Mouse (Mus musculus): ENCODE measurements around the gene Nyx. TPM values are rescaled to one million over a fixed set of nuclear protein-coding genes. Genes with fewer than 3 reads are reported as not detected.
"Not testable (repeated sequence)": the region's sequence is repeated elsewhere in the genome, so short reads cannot be mapped to it uniquely, and the experiment has no call there.

Gene Nyx
- under 1 TPM; 0.15 to 0.21 TPM for total RNA-seq (2021)
- long read RNA-seq, experiment 1: 0 reads
- long read RNA-seq, experiment 2: 0 reads

GRCm38 (mm10) chrX:13465810-13466209, at the start of gene Nyx:
Nyx (plus strand) TSS chrX:13466110.
- no peak for DNase-seq

GRCm38 (mm10) chrX:13422047-13422446, 43.9 kb upstream of the Nyx start:
- no peak for DNase-seq

GRCm38 (mm10) chrX:13431421-13431820, 34.5 kb upstream of the Nyx start:
- no peak for DNase-seq

GRCm38 (mm10) chrX:13436042-13436441, 29.9 kb upstream of the Nyx start:
- not testable (repeated sequence) for DNase-seq

- DNase-seq: not testable (repeated sequence)
Observed at GRCm38 (mm10) chrX:13456544-13456943, 9.4 kb upstream of the Nyx start.

GRCm38 (mm10) chrX:13458766-13459165, 7.1 kb upstream of the Nyx start:
- DNase-seq: no peak

GRCm38 (mm10) chrX:13461266-13462261, 4.3 kb upstream of the Nyx start:
- peak; percentile 93 for DNase-seq

- no peak for DNase-seq
Observed at GRCm38 (mm10) chrX:13462982-13463517, 2.9 kb upstream of the Nyx start.

- DNase-seq: no peak
Observed at GRCm38 (mm10) chrX:13466681-13467080, 771 bp downstream of the Nyx start.

GRCm38 (mm10) chrX:13467121-13467571, 1.2 kb downstream of the Nyx start:
- no peak for DNase-seq

GRCm38 (mm10) chrX:13469160-13470116, 3.5 kb downstream of the Nyx start:
- DNase-seq: peak; percentile 20

GRCm38 (mm10) chrX:13471925-13472324, 6.0 kb downstream of the Nyx start:
- DNase-seq: no peak

- no peak for DNase-seq
Observed at GRCm38 (mm10) chrX:13472751-13473225, 6.9 kb downstream of the Nyx start.

GRCm38 (mm10) chrX:13475382-13475781, 9.5 kb downstream of the Nyx start:
- DNase-seq: no peak

- no peak for DNase-seq
Observed at GRCm38 (mm10) chrX:13477596-13477995, 11.7 kb downstream of the Nyx start.

- DNase-seq: no peak
Observed at GRCm38 (mm10) chrX:13478298-13478697, 12.4 kb downstream of the Nyx start.

- DNase-seq: no peak
Observed at GRCm38 (mm10) chrX:13479570-13479969, 13.7 kb downstream of the Nyx start.

GRCm38 (mm10) chrX:13482576-13482975, 16.7 kb downstream of the Nyx start:
- no peak for DNase-seq

GRCm38 (mm10) chrX:13484447-13484846, 18.5 kb downstream of the Nyx start:
- DNase-seq: no peak

- DNase-seq: no peak
Observed at GRCm38 (mm10) chrX:13489001-13489400, 23.1 kb downstream of the Nyx start.

- no peak for DNase-seq
Observed at GRCm38 (mm10) chrX:13489761-13490160, 23.9 kb downstream of the Nyx start.

- no peak for DNase-seq
Observed at GRCm38 (mm10) chrX:13490941-13491340, 25.0 kb downstream of the Nyx start.
